Mouse (Mus musculus) E14TG2a.4 (cell line): Measurements from ENCODE around the gene Pik3cd.
A peak's percentile ranks its signal among the peaks of the same experiment; 100 is the strongest.

Experiments
- CTCF ChIP-seq: conservative IDR thresholded peaks from 2 replicates; pipeline ENCODE4 v1.5.1; 2014; ENCODE audit warnings: low read length
- NANOG ChIP-seq: IDR thresholded peaks from 2 replicates; pipeline ENCODE4 v1.6.1; 2014; ENCODE audit warnings: borderline replicate concordance, low read length, mixed read lengths
- POU5F1 ChIP-seq: IDR thresholded peaks from 2 replicates; pipeline ENCODE4 v1.6.1; 2014; ENCODE audit warnings: low read length, borderline replicate concordance

- TF ChIP-seq CTCF (peak; percentile 69), POU5F1 (no peak), NANOG (no peak)
Measured at GRCm38 (mm10) chr4:149614869-149615268, 87.5 kb downstream of the Pik3cd start.
